Mouse (Mus musculus) embryonic facial prominence, embryonic 10.5 days (tissue): ENCODE data around the gene Chrd. TPM values are rescaled to one million over a fixed set of nuclear protein-coding genes. Genes with fewer than 3 reads are reported as not detected.

Experiments
- DNase-seq: peaks from one replicate; pipeline ENCODE4 v3.0.0-alpha.2; 2017; ENCODE audit warnings: low spot score
- H3K27ac ChIP-seq: fragments of 300-500 bp; sonication (generic); replicated peaks from 2 replicates; pipeline ENCODE4 v1.5.1; 2016; ENCODE audit warnings: mild to moderate bottlenecking
- H3K27me3 ChIP-seq: fragments of 300-500 bp; sonication (generic); replicated peaks from 2 replicates; pipeline ENCODE4 v1.6.1; 2016; ENCODE audit warnings: low read depth, mild to moderate bottlenecking; ENCODE audit not compliant: poor library complexity, severe bottlenecking
- H3K36me3 ChIP-seq: fragments of 300-500 bp; sonication (generic); replicated peaks from 2 replicates; pipeline ENCODE4 v1.6.1; 2016; ENCODE audit warnings: mild to moderate bottlenecking, moderate library complexity
- H3K4me1 ChIP-seq: fragments of 300-500 bp; sonication (generic); 2 replicates; pipeline ENCODE4 v1.6.1; 2016
- H3K4me3 ChIP-seq: fragments of 300-500 bp; sonication (generic); 2 replicates; pipeline ENCODE4 v1.5.1; 2016; ENCODE audit warnings: mild to moderate bottlenecking, moderate library complexity
- H3K9me3 ChIP-seq: fragments of 300-500 bp; sonication (generic); 2 replicates; pipeline ENCODE4 v1.6.1; 2016; ENCODE audit warnings: mild to moderate bottlenecking
- WGBS: fragments of 180-500 bp; shearing (Covaris S2); methylation state at CpG from one replicate; pipeline ENCODE4 v1.1.7; 2016; 5-methylcytosine and 5-hydroxymethylcytosine counted together
- polyA plus RNA-seq: library from polyadenylated mRNA; unstranded; fragments of >200 nt; fragmentation: Nextera tagmentation; extraction: Ambion mirVana; gene quantifications from 2 replicates; pipeline ENCODE4 v1.2.1, GENCODE M21; 2016

Chrd gene
- polyA plus RNA-seq, 1 experiment from 2014 or later, result 1.4 TPM

- H3K4me1 ChIP-seq, result peaks cover 30% of the 10 kb centered on the region
- DNase-seq, result peak; percentile 85
- H3K9me3 ChIP-seq, result no peaks in the 10 kb centered on the region
- H3K27ac ChIP-seq, result peak overlapping the region; percentile 77
- peaks cover 12% of the 10 kb centered on the region; the same call in 1 of the 2 replicates for H3K27me3 ChIP-seq
- WGBS, result 5% methylated on average over 8 of the region's 8 CpGs
- peaks cover 46% of the 10 kb centered on the region for H3K36me3 ChIP-seq
- peak overlapping the region; percentile 21 for H3K4me3 ChIP-seq
Measured at GRCm38 (mm10) chr16:20702522-20702893, 30.4 kb upstream of the Chrd start.

GRCm38 (mm10) chr16:20703071-20703470 lies 29.9 kb upstream of the Chrd start:
- H3K27ac ChIP-seq, result no peak overlapping the region
- no peaks in the 10 kb centered on the region for H3K9me3 ChIP-seq
- WGBS, result 91% methylated on average over 10 of the region's 10 CpGs
- no peak for DNase-seq
- H3K36me3 ChIP-seq, result peaks cover 52% of the 10 kb centered on the region
- no peak overlapping the region for H3K4me3 ChIP-seq
- H3K27me3 ChIP-seq, result peaks cover 6% of the 10 kb centered on the region; the same call in 1 of the 2 replicates
- peaks cover 30% of the 10 kb centered on the region for H3K4me1 ChIP-seq

GRCm38 (mm10) chr16:20703699-20704400 lies 29.1 kb upstream of the Chrd start:
- H3K4me1 ChIP-seq, result peaks cover 30% of the 10 kb centered on the region

GRCm38 (mm10) chr16:20705786-20706185 lies 27.1 kb upstream of the Chrd start:
- no peak for DNase-seq

More at GRCm38 (mm10) chr16:20703699-20704400, 29.1 kb upstream of the Chrd start:
- no peak overlapping the region for H3K4me3 ChIP-seq
- DNase-seq, result no peak
- WGBS, result 94% methylated on average over 6 of the region's 6 CpGs
- H3K9me3 ChIP-seq, result no peaks in the 10 kb centered on the region
- no peak overlapping the region for H3K27ac ChIP-seq
- H3K36me3 ChIP-seq, result peaks cover 59% of the 10 kb centered on the region
- no peaks in the 10 kb centered on the region for H3K27me3 ChIP-seq

GRCm38 (mm10) chr16:20706407-20707055 lies 26.4 kb upstream of the Chrd start:
- DNase-seq, result no peak
- 91% methylated on average over 2 of the region's 2 CpGs for WGBS
- no peak overlapping the region for H3K4me3 ChIP-seq
- peaks cover 86% of the 10 kb centered on the region for H3K36me3 ChIP-seq
- peaks cover 18% of the 10 kb centered on the region for H3K4me1 ChIP-seq
- H3K9me3 ChIP-seq, result no peaks in the 10 kb centered on the region
- H3K27me3 ChIP-seq, result no peaks in the 10 kb centered on the region
- H3K27ac ChIP-seq, result no peak overlapping the region

More at GRCm38 (mm10) chr16:20705786-20706185, 27.1 kb upstream of the Chrd start:
- Histone ChIP-seq H3K4me3 (no peak overlapping the region), H3K4me1 (peaks cover 22% of the 10 kb centered on the region), H3K27me3 (no peaks in the 10 kb centered on the region), H3K9me3 (no peaks in the 10 kb centered on the region), H3K27ac (no peak overlapping the region), H3K36me3 (peaks cover 79% of the 10 kb centered on the region)
- 82% methylated on average over 3 of the region's 3 CpGs for WGBS

- Histone ChIP-seq H3K4me3 (no peak overlapping the region), H3K9me3 (no peaks in the 10 kb centered on the region), H3K36me3 (peaks cover 99% of the 10 kb centered on the region), H3K27me3 (no peaks in the 10 kb centered on the region), H3K4me1 (peaks cover 5% of the 10 kb centered on the region), H3K27ac (no peak overlapping the region)
- WGBS, result 93% methylated on average over 21 of the region's 21 CpGs
- no peak for DNase-seq
Measured at GRCm38 (mm10) chr16:20708220-20708938, 24.5 kb upstream of the Chrd start.

GRCm38 (mm10) chr16:20708939-20709734 lies 23.8 kb upstream of the Chrd start:
- Histone ChIP-seq H3K4me1 (peaks cover 11% of the 10 kb centered on the region), H3K36me3 (peaks cover 95% of the 10 kb centered on the region), H3K27me3 (no peaks in the 10 kb centered on the region), H3K9me3 (no peaks in the 10 kb centered on the region), H3K4me3 (no peak overlapping the region), H3K27ac (no peak overlapping the region)
- 74% methylated on average over 19 of the region's 19 CpGs for WGBS
- peak; percentile 82 for DNase-seq

GRCm38 (mm10) chr16:20710370-20710769 lies 22.6 kb upstream of the Chrd start:
- Histone ChIP-seq H3K36me3 (peaks cover 83% of the 10 kb centered on the region), H3K9me3 (no peaks in the 10 kb centered on the region), H3K27me3 (no peaks in the 10 kb centered on the region; the same call in 1 of the 2 replicates), H3K4me1 (peaks cover 23% of the 10 kb centered on the region), H3K4me3 (no peak overlapping the region), H3K27ac (no peak overlapping the region)
- WGBS, result 92% methylated on average over 11 of the region's 11 CpGs
- DNase-seq, result no peak

- Histone ChIP-seq H3K27ac (no peak overlapping the region), H3K4me1 (peaks cover 27% of the 10 kb centered on the region), H3K36me3 (peaks cover 79% of the 10 kb centered on the region), H3K4me3 (no peak overlapping the region), H3K9me3 (no peaks in the 10 kb centered on the region), H3K27me3 (no peaks in the 10 kb centered on the region; the same call in 1 of the 2 replicates)
- no peak for DNase-seq
- 89% methylated on average over 4 of the region's 4 CpGs for WGBS
Measured at GRCm38 (mm10) chr16:20710810-20711209, 22.1 kb upstream of the Chrd start.

GRCm38 (mm10) chr16:20712190-20712589 lies 20.7 kb upstream of the Chrd start:
- Histone ChIP-seq H3K9me3 (no peaks in the 10 kb centered on the region), H3K27me3 (no peaks in the 10 kb centered on the region; the same call in 1 of the 2 replicates), H3K4me1 (peaks cover 40% of the 10 kb centered on the region), H3K36me3 (peaks cover 65% of the 10 kb centered on the region), H3K4me3 (no peak overlapping the region), H3K27ac (no peak overlapping the region)
- DNase-seq, result no peak
- 79% methylated on average over 9 of the region's 9 CpGs for WGBS

GRCm38 (mm10) chr16:20712889-20713288 lies 20.0 kb upstream of the Chrd start:
- Histone ChIP-seq H3K27me3 (no peaks in the 10 kb centered on the region; the same call in 1 of the 2 replicates), H3K4me1 (peaks cover 44% of the 10 kb centered on the region), H3K9me3 (no peaks in the 10 kb centered on the region), H3K4me3 (no peak overlapping the region), H3K27ac (no peak overlapping the region), H3K36me3 (peaks cover 58% of the 10 kb centered on the region)
- DNase-seq, result no peak
- 85% methylated on average over 7 of the region's 7 CpGs for WGBS
